Mouse (Mus musculus) neural tube, embryonic 15.5 days (tissue): ENCODE results near the gene Thbd. TPM values are rescaled to one million over a fixed set of nuclear protein-coding genes. Genes with fewer than 3 reads are reported as not detected.

Source experiments
- ATAC-seq: fragments of 200-750 bp; cut with Nextera tagmentation; 2 replicates; pipeline ENCODE4 v1.8.0; 2017; ENCODE audit warnings: mild to moderate bottlenecking, moderate TSS enrichment, moderate library complexity; ENCODE audit not compliant: low FRiP score
- H3K27ac ChIP-seq: fragments of 300-500 bp; sonication (generic); replicated peaks from 2 replicates; pipeline ENCODE4 v1.5.1; 2015; ENCODE audit warnings: mild to moderate bottlenecking, inconsistent platforms
- H3K27me3 ChIP-seq: fragments of 300-500 bp; sonication (generic); replicated peaks from 2 replicates; pipeline ENCODE4 v1.6.1; 2015; ENCODE audit warnings: inconsistent platforms
- H3K36me3 ChIP-seq: fragments of 300-500 bp; sonication (generic); 2 replicates; pipeline ENCODE4 v1.6.1; 2015; ENCODE audit warnings: inconsistent platforms
- H3K4me1 ChIP-seq: fragments of 300-500 bp; sonication (generic); 2 replicates; pipeline ENCODE4 v1.6.1; 2015; ENCODE audit warnings: inconsistent platforms
- H3K4me2 ChIP-seq: fragments of 300-500 bp; sonication (generic); 2 replicates; pipeline ENCODE4 v1.6.1; 2015; ENCODE audit warnings: inconsistent platforms, mild to moderate bottlenecking, moderate library complexity
- H3K4me3 ChIP-seq: fragments of 300-500 bp; sonication (generic); replicated peaks from 2 replicates; pipeline ENCODE4 v1.5.1; 2015; ENCODE audit warnings: mild to moderate bottlenecking, inconsistent platforms
- H3K9ac ChIP-seq: fragments of 300-500 bp; sonication (generic); replicated peaks from 2 replicates; pipeline ENCODE4 v1.6.1; 2015; ENCODE audit warnings: mild to moderate bottlenecking, inconsistent platforms
- H3K9me3 ChIP-seq: fragments of 300-500 bp; sonication (generic); replicated peaks from 2 replicates; pipeline ENCODE4 v1.6.1; 2016; ENCODE audit warnings: inconsistent platforms
- WGBS: fragments of 180-500 bp; shearing (Covaris S2); methylation state at CpG from one replicate; pipeline ENCODE4 v1.1.7; 2015; ENCODE audit warnings: mixed read lengths; 5-methylcytosine and 5-hydroxymethylcytosine counted together
- polyA plus RNA-seq: library from polyadenylated mRNA; unstranded; fragments of >200 nt; fragmentation: Nextera tagmentation; extraction: Ambion mirVana; gene quantifications from 2 replicates; pipeline ENCODE4 v1.2.1, GENCODE M21; 2015

The Thbd gene
- polyA plus RNA-seq, 1 experiment from 2014 or later: 6.7 TPM

DNA sequence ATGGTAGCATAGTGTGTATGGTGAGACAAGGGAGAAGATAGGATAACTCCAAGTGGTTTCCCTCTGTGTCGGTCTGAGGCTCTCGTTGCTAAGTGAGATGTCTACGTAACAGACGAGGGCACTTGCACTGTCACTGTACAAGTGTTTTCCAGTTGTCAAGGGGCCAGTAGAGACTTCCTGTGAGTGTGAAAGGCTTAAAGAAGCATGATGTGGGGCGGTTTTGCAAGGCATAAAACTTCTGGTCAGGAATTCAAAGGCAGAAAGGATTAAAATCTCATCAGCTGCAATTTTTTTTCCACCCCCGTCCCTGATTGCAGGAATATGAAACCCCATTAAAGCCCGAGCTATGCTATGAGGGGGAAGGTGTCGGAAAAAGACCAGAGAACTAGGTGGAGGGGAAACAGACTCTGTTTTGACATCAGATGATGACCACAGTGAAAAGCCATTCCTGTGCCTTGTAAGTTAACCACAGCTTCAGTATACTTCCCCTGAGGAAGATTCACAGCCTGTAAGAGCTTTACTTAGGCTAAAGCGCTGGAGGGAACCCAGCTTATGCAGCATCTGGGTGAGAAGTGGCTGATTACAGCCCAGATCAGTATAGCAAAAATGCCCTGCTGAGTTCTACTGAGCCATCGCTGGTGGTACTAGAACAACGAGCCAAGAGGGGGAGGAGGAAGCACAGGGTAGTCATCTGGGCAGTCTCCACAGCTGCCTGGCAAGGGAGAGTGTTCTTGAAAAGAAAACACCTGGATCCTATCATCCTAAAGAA is 10.8 kb downstream of the Thbd start:
- Histone ChIP-seq H3K4me1 (peaks cover 25% of the 10 kb centered on the region), H3K27me3 (peaks cover 30% of the 10 kb centered on the region), H3K27ac (no peak overlapping the region), H3K36me3 (no peaks in the 10 kb centered on the region), H3K4me2 (peak overlapping the region; percentile 96), H3K4me3 (no peak overlapping the region), H3K9me3 (no peaks in the 10 kb centered on the region), H3K9ac (no peak overlapping the region)
- ATAC-seq: no peak
- WGBS: 70% methylated on average over 11 of the region's 11 CpGs

DNA sequence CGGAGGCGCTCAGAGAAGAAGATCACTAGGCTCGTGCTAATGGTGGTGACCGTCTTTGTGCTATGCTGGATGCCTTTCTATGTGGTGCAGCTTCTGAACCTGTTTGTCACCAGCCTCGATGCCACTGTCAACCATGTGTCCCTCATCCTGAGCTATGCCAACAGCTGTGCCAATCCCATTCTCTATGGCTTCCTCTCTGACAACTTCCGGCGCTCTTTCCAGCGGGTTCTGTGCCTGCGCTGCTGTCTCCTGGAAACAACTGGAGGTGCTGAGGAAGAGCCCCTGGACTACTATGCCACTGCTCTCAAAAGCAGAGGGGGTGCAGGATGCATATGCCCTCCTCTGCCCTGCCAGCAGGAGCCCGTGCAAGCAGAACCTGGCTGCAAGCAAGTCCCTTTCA is 11.8 kb downstream of the Thbd start:
- Histone ChIP-seq H3K4me1 (peaks cover 25% of the 10 kb centered on the region), H3K27ac (no peak overlapping the region), H3K4me2 (peak overlapping the region; percentile 96), H3K9ac (no peak overlapping the region), H3K27me3 (peaks cover 30% of the 10 kb centered on the region), H3K9me3 (no peaks in the 10 kb centered on the region), H3K4me3 (peak overlapping the region; percentile 64), H3K36me3 (no peaks in the 10 kb centered on the region)
- WGBS: 73% methylated on average over 10 of the region's 10 CpGs
- ATAC-seq: peak; percentile 9; the same call in 1 of the 2 replicates

DNA sequence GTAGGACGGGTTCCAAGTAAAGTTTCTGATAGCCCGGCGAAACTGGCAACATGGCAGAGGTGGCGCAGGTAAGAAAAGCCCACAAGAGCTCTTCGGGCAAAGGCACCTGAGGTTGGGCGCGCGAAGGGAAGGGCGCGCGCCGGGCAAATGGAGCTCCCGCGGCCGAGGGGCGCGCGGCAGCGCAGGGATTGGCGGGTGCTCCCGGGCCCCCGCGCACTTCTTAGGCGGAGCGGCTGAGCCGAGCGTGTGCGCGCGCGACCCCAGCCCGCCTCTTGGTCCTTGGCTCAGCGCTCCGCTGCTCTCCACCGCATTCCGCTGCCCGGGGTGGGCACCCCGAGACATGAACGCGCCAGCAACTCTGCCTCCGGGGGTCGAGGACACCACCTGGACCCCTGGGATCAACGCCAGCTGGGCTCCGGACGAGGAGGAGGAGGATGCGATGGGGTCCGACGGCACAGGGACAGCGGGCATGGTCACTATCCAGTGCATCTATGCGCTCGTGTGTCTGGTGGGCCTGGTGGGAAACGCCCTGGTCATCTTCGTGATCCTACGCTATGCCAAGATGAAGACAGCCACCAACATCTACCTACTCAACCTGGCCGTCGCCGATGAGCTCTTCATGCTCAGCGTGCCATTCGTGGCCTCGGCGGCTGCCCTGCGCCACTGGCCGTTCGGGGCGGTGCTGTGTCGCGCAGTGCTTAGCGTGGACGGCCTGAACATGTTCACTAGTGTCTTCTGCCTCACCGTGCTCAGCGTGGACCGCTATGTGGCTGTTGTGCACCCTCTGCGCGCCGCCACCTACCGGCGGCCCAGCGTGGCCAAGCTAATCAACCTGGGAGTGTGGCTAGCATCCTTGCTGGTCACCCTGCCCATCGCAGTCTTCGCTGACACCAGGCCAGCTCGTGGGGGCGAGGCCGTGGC is 12.6 kb downstream of the Thbd start, which contains the start of gene Sstr4:
TSS of gene Sstr4 (plus strand) at position 214 of the 921 bp plus-strand sequence.
- Histone ChIP-seq H3K27me3 (peaks cover 30% of the 10 kb centered on the region), H3K4me3 (peak within 1 kb of the TSS; percentile 64), H3K27ac (no peak within 1 kb of the TSS), H3K4me1 (peaks cover 25% of the 10 kb centered on the region), H3K9me3 (no peaks in the 10 kb centered on the region), H3K4me2 (peak within 1 kb of the TSS; percentile 96), H3K9ac (peak within 1 kb of the TSS; percentile 55), H3K36me3 (no peaks in the 10 kb centered on the region)
- ATAC-seq: peak; percentile 91
- WGBS: 3% methylated on average over 82 of the region's 83 CpGs

DNA sequence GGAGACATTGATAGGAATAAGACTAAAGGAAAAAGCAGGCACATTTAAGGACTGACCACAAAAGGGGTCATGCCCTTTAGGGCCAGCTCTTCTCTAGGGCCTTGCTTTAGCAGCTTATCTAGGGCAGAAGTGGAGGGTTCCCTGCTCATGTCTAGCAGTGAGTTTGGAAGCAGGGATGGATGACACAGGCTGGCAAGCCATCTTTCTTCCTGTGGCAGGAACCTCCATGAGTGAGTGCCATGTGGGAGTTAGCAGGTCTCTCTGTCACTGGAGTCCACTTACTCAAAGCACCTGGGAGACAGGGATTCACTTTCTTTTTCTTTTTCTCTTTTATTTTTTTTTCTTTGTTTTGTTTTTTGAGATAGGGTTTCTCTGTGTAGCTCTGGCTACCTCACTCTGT is 14.1 kb downstream of the Thbd start:
- Histone ChIP-seq H3K27me3 (peaks cover 30% of the 10 kb centered on the region), H3K36me3 (no peaks in the 10 kb centered on the region), H3K4me2 (no peak overlapping the region), H3K27ac (no peak overlapping the region), H3K9me3 (no peaks in the 10 kb centered on the region), H3K4me1 (peaks cover 25% of the 10 kb centered on the region), H3K4me3 (no peak overlapping the region), H3K9ac (no peak overlapping the region)
- ATAC-seq: no peak

DNA sequence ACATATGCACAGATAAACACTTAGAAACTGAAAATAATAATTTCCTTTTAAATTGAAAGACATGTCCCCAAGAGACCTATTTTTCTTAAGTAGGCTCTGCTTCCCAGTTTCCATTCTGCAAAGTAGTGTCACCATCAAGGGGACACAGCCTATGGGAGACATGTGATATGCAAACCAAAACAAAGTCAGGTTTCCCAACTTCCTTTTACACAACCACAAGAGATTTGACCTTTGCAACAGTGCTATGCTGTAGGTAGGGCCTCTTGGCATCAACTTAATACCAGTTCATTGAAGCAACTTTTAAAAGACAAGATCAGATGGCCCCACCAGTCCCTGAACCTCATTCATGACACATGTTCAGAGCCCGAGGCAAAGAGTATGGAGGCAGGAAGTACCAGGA is 14.8 kb downstream of the Thbd start:
- Histone ChIP-seq H3K27ac (no peak overlapping the region), H3K27me3 (peaks cover 30% of the 10 kb centered on the region), H3K4me2 (no peak overlapping the region), H3K4me3 (no peak overlapping the region), H3K4me1 (peaks cover 25% of the 10 kb centered on the region), H3K9ac (no peak overlapping the region), H3K36me3 (no peaks in the 10 kb centered on the region), H3K9me3 (no peaks in the 10 kb centered on the region)
- no peak for ATAC-seq
- 85% methylated on average over 1 of the region's 1 CpGs for WGBS

DNA sequence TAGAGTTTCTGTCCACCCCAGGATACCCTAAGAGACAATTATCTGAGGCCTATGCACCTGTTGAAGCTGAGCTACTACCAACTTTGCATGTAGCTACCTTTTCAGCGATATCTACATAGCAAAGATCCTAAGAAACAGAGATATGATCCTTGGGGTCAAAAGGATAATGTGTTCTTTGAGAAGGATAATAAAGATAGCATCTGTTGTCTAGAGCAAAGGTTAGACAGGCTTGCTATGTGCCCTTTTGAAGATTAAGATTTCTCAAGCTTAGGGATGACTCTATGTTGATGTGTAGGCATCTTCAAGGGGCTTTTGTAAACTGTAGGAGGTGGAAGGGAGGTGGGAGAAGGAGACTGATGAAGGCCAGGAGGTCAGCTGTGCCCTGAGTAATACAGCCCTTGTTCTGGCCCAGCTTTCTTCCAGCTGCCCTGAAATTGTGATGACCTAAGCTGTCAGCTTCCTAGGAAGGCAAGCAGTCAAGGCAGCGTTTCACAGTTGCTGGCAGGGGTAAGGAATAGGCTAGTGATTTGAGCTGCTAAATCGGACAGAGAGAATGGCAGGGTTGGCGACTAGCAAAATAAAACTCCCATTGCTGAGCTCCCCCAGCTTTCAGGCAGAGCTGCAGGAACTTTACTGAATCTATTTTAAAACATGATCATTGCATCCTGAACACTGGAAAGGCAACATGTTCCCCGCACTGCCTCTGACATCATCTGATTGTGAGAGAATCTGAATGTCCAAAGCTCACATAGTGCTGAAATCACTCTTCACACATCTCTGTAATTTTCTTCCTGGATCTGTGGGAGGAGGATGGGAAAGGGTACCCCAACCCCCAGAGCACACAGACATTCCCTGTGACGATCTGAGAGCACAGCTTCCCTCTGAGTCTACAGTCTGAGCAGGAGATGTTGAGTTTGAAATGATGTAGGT is 20.1 kb downstream of the Thbd start:
- ATAC-seq: no peak
- Histone ChIP-seq H3K4me2 (no peak overlapping the region), H3K4me1 (no peaks in the 10 kb centered on the region), H3K9ac (no peak overlapping the region), H3K4me3 (no peak overlapping the region), H3K27ac (no peak overlapping the region), H3K36me3 (no peaks in the 10 kb centered on the region), H3K27me3 (0 out of 2 replicates have a peak, but pooled peaks cover 1% of the 10 kb centered on the region), H3K9me3 (no peaks in the 10 kb centered on the region)
- WGBS: 81% methylated on average over 6 of the region's 6 CpGs

DNA sequence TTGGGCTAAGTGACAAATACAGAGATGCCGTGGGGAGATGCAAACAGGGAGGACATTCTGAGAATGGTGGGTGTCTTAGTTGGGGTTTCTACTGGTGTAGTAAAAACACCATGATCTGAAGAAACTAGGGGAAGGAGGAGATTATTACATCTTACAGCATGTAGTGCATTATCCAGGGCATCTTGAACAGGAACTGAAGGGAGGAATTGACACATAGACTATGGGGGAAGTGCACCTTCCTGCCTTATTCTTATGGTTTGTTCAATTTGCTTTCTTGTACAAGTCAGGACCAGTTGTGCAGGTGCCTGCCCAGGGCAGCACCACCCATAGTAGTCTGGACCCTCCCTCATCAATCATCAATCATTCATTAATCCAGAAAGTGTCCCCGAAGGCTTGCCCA is 21.1 kb downstream of the Thbd start:
- Histone ChIP-seq H3K36me3 (no peaks in the 10 kb centered on the region), H3K4me2 (no peak overlapping the region), H3K4me3 (no peak overlapping the region), H3K4me1 (no peaks in the 10 kb centered on the region), H3K27ac (no peak overlapping the region), H3K9ac (no peak overlapping the region), H3K27me3 (no peaks in the 10 kb centered on the region), H3K9me3 (no peaks in the 10 kb centered on the region)
- 96% methylated on average over 2 of the region's 2 CpGs for WGBS
- no peak for ATAC-seq

DNA sequence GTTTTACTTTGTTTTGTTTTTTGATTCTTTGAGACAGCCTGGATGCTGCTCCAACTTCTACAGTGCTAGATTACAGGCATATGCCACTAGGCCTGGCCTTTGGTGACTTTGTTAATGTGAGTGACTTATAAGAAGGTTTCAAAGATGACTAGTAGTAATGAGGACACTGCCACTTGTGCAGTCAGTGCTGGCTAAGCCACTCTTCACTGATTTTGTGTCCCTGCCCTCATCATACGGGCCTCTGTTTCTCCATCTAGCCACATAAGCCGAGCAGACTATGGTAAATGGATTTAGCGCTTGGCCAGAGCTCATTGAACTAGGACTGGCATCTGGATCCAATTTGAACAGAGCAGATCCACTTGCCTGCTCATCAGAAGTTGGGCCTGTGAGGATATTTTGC is 21.5 kb downstream of the Thbd start:
- H3K9ac ChIP-seq: no peak overlapping the region
- no peaks in the 10 kb centered on the region for H3K9me3 ChIP-seq
- no peaks in the 10 kb centered on the region for H3K27me3 ChIP-seq
- H3K4me3 ChIP-seq: no peak overlapping the region
- no peak overlapping the region for H3K4me2 ChIP-seq
- H3K36me3 ChIP-seq: no peaks in the 10 kb centered on the region
- no peak for ATAC-seq
- 97% methylated on average over 3 of the region's 3 CpGs for WGBS
- no peak overlapping the region for H3K27ac ChIP-seq
- no peaks in the 10 kb centered on the region for H3K4me1 ChIP-seq

DNA sequence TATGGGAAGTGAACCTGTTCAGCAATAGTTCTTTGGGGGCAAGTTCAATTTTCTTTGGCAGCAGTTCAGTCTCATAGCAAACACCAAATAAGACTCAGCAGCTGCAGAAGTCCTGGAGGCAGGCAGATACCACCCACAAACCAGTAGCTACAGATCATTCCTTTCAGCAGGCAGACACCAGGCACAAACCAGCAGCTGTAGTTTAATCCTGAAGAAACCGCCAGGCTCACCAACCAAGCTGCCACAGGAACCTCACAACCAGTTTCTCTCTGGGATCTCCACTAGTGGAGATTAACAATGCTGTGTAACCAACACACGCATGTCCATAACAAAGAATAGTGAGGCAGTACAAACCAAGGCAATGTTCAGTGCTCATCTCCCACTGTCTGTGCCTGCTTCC is 26.9 kb downstream of the Thbd start:
- Histone ChIP-seq H3K4me3 (no peak overlapping the region), H3K9me3 (no peaks in the 10 kb centered on the region), H3K4me1 (no peaks in the 10 kb centered on the region), H3K4me2 (no peak overlapping the region), H3K36me3 (no peaks in the 10 kb centered on the region), H3K9ac (no peak overlapping the region), H3K27ac (no peak overlapping the region), H3K27me3 (no peaks in the 10 kb centered on the region)
- 86% methylated on average over 2 of the region's 2 CpGs for WGBS
- ATAC-seq: no peak

DNA sequence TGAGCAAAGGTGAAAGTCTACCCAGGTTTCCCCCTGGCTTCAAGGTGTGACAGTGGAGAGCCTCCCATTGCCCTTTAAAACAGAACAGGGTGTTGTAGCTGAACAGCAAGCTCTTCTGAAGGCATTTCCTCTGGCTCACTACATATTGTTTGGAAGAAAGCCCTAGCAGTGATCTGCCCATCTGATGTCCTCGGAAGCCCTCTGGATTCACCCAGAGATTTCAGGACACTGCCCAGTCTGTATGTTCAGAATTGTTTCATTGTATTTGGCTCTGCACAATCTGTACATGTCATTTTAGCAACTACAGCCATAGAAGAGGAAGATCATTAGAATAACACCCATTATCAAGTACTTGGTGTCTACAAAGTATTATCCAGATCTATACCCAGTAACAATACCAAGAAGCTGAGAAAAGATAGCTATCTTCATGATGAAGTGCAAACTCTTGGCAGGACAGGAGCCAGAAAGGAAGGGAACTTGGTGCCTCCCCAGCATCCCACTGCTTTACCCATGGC is 28.0 kb downstream of the Thbd start:
- no peak overlapping the region for H3K27ac ChIP-seq
- H3K27me3 ChIP-seq: no peaks in the 10 kb centered on the region
- no peaks in the 10 kb centered on the region for H3K9me3 ChIP-seq
- ATAC-seq: no peak
- no peaks in the 10 kb centered on the region for H3K36me3 ChIP-seq
- WGBS: 88% methylated on average over 1 of the region's 1 CpGs
- no peak overlapping the region for H3K9ac ChIP-seq
- no peaks in the 10 kb centered on the region for H3K4me1 ChIP-seq
- no peak overlapping the region for H3K4me3 ChIP-seq
- no peak overlapping the region for H3K4me2 ChIP-seq

DNA sequence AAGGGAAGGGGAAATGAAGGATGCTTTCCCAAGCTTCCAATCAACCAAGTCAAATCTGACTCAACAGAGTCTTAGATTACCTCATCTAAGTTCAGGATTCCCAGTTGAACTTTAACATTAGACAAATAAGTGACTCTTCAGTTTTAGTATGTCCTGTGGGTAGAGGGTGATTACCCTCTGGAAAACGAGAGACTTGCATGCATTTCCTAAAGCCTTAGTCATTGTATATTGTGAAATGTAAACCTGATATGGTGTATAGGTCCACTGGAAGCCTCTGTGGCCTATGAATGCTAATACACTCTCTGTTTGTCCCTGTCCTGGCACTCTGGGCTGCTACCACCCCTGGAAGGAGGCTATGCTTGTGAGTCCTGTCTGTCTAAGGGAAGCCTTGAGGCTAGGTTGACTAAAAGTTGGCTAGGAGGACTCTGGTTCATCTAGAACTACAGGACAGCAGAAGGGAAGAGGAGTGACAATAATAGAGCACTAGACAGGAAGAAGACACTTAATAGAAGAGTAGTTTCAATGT is 29.1 kb downstream of the Thbd start:
- no peaks in the 10 kb centered on the region for H3K36me3 ChIP-seq
- ATAC-seq: no peak
- no peaks in the 10 kb centered on the region for H3K4me1 ChIP-seq
- no peak overlapping the region for H3K27ac ChIP-seq
- 74% methylated on average over 1 of the region's 1 CpGs for WGBS
- H3K9ac ChIP-seq: no peak overlapping the region
- no peaks in the 10 kb centered on the region for H3K9me3 ChIP-seq
- H3K4me2 ChIP-seq: no peak overlapping the region
- no peak overlapping the region for H3K4me3 ChIP-seq
- no peaks in the 10 kb centered on the region for H3K27me3 ChIP-seq
